Mouse (Mus musculus) embryonic facial prominence, embryonic 11.5 days (tissue): ENCODE data around the gene Ube2f. TPM values are rescaled to one million over a fixed set of nuclear protein-coding genes. Genes with fewer than 3 reads are reported as not detected.

Source experiments
- ATAC-seq: fragments of 200-750 bp; cut with Nextera tagmentation; replicated peaks from 2 replicates; pipeline ENCODE4 v1.8.0; 2017; ENCODE audit warnings: low read depth; ENCODE audit not compliant: insufficient number of reproducible peaks, low FRiP score, low TSS enrichment
- DNase-seq: peaks from one replicate; pipeline ENCODE4 v3.0.0-alpha.2; 2015; ENCODE audit warnings: low spot score
- H3K27ac ChIP-seq: fragments of 300-500 bp; sonication (generic); replicated peaks from 2 replicates; pipeline ENCODE4 v1.5.1; 2014; ENCODE audit warnings: mild to moderate bottlenecking, low read depth, low read length, control low read depth
- H3K27me3 ChIP-seq: fragments of 300-500 bp; sonication (generic); 2 replicates; pipeline ENCODE4 v1.6.1; 2014; ENCODE audit warnings: mild to moderate bottlenecking, low read length, moderate library complexity, mixed read lengths; ENCODE audit not compliant: control insufficient read depth, insufficient read depth
- H3K36me3 ChIP-seq: fragments of 300-500 bp; sonication (generic); replicated peaks from 2 replicates; pipeline ENCODE4 v1.6.1; 2014; ENCODE audit warnings: low read depth, mild to moderate bottlenecking, low read length, moderate library complexity, mixed read lengths; ENCODE audit not compliant: control insufficient read depth, insufficient read depth
- H3K4me1 ChIP-seq: fragments of 300-500 bp; sonication (generic); 2 replicates; pipeline ENCODE4 v1.6.1; 2014; ENCODE audit warnings: low read length, mixed read lengths; ENCODE audit not compliant: control insufficient read depth, insufficient read depth
- H3K4me2 ChIP-seq: fragments of 300-500 bp; sonication (generic); 2 replicates; pipeline ENCODE4 v1.6.1; 2014; ENCODE audit warnings: low read depth, mild to moderate bottlenecking, control low read depth, low read length, moderate library complexity
- H3K4me3 ChIP-seq: fragments of 300-500 bp; sonication (generic); 2 replicates; pipeline ENCODE4 v1.5.1; 2014; ENCODE audit warnings: low read depth, low read length, control low read depth
- H3K9ac ChIP-seq: fragments of 300-500 bp; sonication (generic); replicated peaks from 2 replicates; pipeline ENCODE4 v1.6.1; 2014; ENCODE audit warnings: mild to moderate bottlenecking, control low read depth, low read length
- H3K9me3 ChIP-seq: fragments of 300-500 bp; sonication (generic); replicated peaks from 2 replicates; pipeline ENCODE4 v1.6.1; 2016; ENCODE audit warnings: mild to moderate bottlenecking, low read length, inconsistent platforms, mixed read lengths; ENCODE audit not compliant: control insufficient read depth
- WGBS: fragments of 180-500 bp; shearing (Covaris S2); extraction: QIAGEN DNeasy Blood & Tissue Kit; methylation state at CpG from one replicate; pipeline ENCODE4 v1.1.7; 2014; 5-methylcytosine and 5-hydroxymethylcytosine counted together
- polyA plus RNA-seq: library from polyadenylated mRNA; unstranded; fragments of >200 nt; fragmentation: Nextera tagmentation; extraction: Ambion mirVana; gene quantifications from 2 replicates; pipeline ENCODE4 v1.2.1, GENCODE M21; 2014

Ube2f gene
- polyA plus RNA-seq, 1 experiment from 2014 or later, result 96.4 TPM

DNA sequence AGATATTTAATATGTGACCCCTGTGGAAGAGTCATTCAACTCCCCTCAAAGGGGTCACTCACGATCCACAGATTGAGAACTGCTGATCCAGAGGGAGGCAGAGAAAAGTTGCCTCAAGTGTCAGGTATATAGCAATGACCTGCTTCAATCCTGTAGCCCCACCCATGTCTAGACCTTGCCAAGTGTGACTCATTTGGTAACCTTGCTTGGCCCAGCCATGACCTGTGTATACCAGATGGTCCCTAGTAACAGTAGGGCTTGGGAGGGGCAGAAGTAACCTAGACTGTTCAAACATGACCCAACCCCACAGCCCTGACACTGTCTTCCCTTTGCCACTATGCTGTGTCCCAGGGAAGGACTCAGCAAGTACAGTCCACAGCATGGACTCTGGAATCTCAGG, 9.4 kb upstream of the Ube2f start:
- Histone ChIP-seq H3K4me2 (no peak overlapping the region), H3K27ac (no peak overlapping the region), H3K4me1 (no peaks in the 10 kb centered on the region), H3K36me3 (no peaks in the 10 kb centered on the region), H3K9ac (no peak overlapping the region), H3K27me3 (no peaks in the 10 kb centered on the region), H3K9me3 (no peaks in the 10 kb centered on the region), H3K4me3 (no peak overlapping the region)
- no peak for DNase-seq
- 74% methylated on average over 1 of the region's 1 CpGs for WGBS
- ATAC-seq, result no peak

DNA sequence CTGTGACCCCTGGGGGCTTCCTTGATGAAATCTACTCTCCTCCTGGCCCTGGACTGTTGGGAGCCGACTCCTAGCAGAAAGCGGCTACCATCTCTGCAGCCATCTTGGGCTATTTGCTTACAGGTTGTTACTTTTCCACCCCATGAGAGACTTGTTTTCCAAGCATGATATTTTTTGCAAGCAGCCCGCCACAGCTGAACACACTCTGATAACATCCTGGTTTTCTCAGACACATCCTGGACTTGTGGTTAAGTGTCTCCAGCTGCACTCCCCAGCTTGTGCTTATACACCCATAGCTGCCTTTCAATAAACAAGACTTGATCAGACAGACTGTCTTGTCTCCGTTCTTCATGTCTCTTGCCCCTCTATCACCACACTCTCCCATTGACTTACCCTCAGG, 8.9 kb upstream of the Ube2f start:
- Histone ChIP-seq H3K27ac (no peak overlapping the region), H3K9me3 (no peaks in the 10 kb centered on the region), H3K4me2 (no peak overlapping the region), H3K4me1 (no peaks in the 10 kb centered on the region), H3K4me3 (no peak overlapping the region), H3K9ac (no peak overlapping the region), H3K27me3 (no peaks in the 10 kb centered on the region), H3K36me3 (no peaks in the 10 kb centered on the region)
- DNase-seq (no peak), ATAC-seq (no peak)
- WGBS, result 79% methylated on average over 4 of the region's 4 CpGs

DNA sequence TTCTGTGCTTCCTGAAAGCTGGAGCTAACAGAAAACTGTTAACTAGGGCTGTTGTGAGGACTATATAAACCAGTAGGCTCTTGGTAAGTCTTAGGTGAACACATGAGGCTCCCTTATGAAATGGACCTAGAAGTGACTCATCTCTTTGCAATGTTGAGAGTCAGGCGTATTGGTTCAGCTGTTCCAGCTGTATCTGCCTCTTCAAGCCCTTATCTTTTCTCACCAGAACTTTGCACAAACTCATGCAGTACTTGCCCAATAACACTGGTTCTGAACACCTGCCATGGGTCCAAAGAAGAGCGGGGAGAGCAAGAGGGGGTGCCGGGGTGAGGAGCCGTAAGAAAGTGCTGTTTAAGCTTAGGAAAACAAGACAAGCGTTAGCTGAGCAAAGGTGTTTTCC, 1.9 kb upstream of the Ube2f start:
- WGBS, result 92% methylated on average over 5 of the region's 5 CpGs
- no peaks in the 10 kb centered on the region for H3K9me3 ChIP-seq
- ATAC-seq, result no peak

DNA sequence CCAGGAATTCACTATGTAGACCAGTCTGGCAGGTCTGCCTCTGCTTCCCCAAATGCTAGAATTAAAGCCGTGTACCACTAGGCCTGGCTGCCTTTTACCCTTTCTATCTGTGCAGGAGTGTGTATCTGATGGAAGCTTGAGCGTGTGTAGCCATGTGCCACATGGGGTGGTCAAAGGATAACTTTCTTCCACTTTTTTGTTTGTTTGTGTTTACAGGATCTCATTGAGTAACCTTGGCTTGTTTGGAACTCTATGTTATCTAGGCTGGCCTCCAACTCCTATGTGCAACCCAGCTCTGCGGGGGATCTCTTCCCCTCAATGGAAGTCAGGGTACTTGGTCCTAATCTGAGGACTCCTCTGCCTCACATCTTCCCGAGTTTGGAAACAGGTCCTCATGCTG, 1.1 kb upstream of the Ube2f start:
- Histone ChIP-seq H3K4me2 (peak overlapping the region; percentile 76), H3K9me3 (no peaks in the 10 kb centered on the region), H3K4me1 (peaks cover 5% of the 10 kb centered on the region; the same call in 1 of the 2 replicates), H3K27ac (no peak overlapping the region), H3K27me3 (no peaks in the 10 kb centered on the region), H3K9ac (no peak overlapping the region), H3K36me3 (no peaks in the 10 kb centered on the region), H3K4me3 (peak overlapping the region; percentile 93)
- ATAC-seq (no peak), DNase-seq (no peak)
- 47% methylated on average over 4 of the region's 4 CpGs for WGBS

More for the DNA sequence above, 1.9 kb upstream of the Ube2f start:
- H3K4me3 ChIP-seq, result no peak overlapping the region
- no peak overlapping the region for H3K27ac ChIP-seq
- H3K9ac ChIP-seq, result no peak overlapping the region
- H3K4me1 ChIP-seq, result peaks cover 5% of the 10 kb centered on the region; the same call in 1 of the 2 replicates
- no peak for DNase-seq
- no peak overlapping the region for H3K4me2 ChIP-seq
- H3K36me3 ChIP-seq, result no peaks in the 10 kb centered on the region
- no peaks in the 10 kb centered on the region for H3K27me3 ChIP-seq

DNA sequence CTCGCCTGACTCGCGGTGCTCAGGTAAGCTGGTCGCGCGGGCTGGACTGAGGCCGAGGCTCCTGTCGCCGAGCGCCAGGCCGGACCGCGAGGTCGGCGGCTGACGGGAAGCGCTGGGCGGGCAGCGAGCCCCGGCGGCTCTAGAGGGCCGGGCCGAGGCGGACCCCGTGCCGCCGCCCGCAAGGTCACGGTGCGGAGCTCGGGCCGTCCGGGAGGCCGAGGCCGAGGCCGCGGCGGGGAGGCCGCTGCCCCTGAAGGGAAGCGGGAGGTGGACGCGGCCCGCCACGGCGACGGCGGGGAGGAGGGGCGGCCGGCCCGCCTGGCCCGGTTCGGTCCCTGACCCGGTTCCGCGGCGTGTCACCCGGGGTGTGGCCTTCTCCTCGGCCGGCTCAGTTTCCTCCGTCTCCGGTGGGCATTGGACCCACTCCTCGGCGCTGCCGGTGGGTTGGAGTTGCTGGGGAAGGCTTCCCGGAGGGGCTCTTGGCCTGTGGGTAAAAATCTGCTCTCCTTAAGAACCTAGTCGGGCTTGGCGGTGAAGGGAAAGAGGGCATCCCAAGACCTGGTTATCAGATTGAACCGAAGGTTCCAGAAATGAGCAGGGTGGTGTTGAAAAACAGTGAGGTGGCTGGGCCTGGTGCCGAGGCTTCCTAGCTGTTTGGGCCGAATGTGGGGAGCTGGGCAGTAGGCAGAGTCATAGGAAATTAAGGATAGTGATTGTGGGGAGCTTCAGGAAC, 477 bp downstream of the Ube2f start:
- H3K27ac ChIP-seq, result peak overlapping the region; percentile 52; the same call in 1 of the 2 replicates
- H3K9ac ChIP-seq, result peak overlapping the region; percentile 80
- H3K4me2 ChIP-seq, result peak overlapping the region; percentile 81
- DNase-seq (peak; percentile 8), ATAC-seq (no peak; the same call in 1 of the 2 replicates)
- no peaks in the 10 kb centered on the region for H3K27me3 ChIP-seq
- no peaks in the 10 kb centered on the region for H3K36me3 ChIP-seq
- peaks cover 5% of the 10 kb centered on the region; the same call in 1 of the 2 replicates for H3K4me1 ChIP-seq
- under 1% methylated on average over 50 of the region's 70 CpGs for WGBS
- peak overlapping the region; percentile 93 for H3K4me3 ChIP-seq
- H3K9me3 ChIP-seq, result no peaks in the 10 kb centered on the region

DNA sequence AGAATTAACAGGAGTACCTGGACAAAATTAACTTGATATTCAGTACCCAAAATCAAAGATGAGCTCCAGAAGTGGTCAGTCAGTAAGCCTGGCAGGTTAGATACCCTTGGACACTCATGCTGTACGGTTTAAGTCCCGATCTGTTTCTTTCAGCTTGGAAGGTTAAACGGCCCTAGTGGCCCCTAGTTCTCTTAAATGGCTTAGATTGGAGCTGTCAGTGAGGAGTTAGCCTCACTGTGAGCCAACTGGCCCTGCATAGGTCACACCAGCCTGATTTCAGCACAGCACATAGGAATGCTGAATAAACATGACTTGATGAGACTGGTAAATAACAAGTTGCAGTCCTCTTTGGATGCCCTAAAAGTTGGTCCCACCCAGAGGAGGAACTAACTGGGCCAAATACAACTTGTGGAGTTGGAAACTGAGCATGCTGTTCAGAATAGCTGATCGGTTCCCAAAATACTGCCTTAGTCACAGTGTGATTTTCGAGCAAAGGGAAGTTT, 1.1 kb downstream of the Ube2f start:
- WGBS, result 50% methylated on average over 5 of the region's 5 CpGs
- Histone ChIP-seq H3K4me1 (peaks cover 5% of the 10 kb centered on the region; the same call in 1 of the 2 replicates), H3K27me3 (no peaks in the 10 kb centered on the region), H3K9me3 (no peaks in the 10 kb centered on the region), H3K9ac (peak overlapping the region; percentile 80), H3K27ac (no peak overlapping the region), H3K36me3 (no peaks in the 10 kb centered on the region), H3K4me3 (peak overlapping the region; percentile 93), H3K4me2 (peak overlapping the region; percentile 81)
- DNase-seq (no peak), ATAC-seq (no peak)

DNA sequence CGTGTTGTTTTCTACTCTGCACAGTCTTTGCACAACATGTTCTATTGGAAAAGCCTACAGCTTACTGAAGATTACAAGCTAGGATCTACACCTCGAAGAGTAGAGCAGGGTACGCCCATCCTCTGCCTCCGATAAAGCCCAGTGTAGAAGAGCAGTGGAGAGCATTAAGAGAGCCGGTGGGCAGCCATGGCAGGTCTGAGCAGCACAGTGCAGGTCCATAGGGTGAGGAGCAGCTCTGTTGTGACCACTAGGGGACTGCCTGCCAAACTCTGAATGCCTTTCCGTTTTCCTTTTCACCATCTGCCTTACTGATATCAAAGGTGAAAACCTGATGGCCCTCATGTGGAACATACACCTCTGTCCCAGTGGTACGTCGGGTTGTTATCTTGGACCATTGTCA, 1.8 kb downstream of the Ube2f start:
- Histone ChIP-seq H3K4me3 (no peak overlapping the region), H3K36me3 (no peaks in the 10 kb centered on the region), H3K4me2 (no peak overlapping the region), H3K9ac (no peak overlapping the region), H3K27ac (no peak overlapping the region), H3K9me3 (no peaks in the 10 kb centered on the region), H3K4me1 (peaks cover 5% of the 10 kb centered on the region; the same call in 1 of the 2 replicates), H3K27me3 (no peaks in the 10 kb centered on the region)
- 64% methylated on average over 8 of the region's 8 CpGs for WGBS
- ATAC-seq (no peak), DNase-seq (peak; percentile 17)

DNA sequence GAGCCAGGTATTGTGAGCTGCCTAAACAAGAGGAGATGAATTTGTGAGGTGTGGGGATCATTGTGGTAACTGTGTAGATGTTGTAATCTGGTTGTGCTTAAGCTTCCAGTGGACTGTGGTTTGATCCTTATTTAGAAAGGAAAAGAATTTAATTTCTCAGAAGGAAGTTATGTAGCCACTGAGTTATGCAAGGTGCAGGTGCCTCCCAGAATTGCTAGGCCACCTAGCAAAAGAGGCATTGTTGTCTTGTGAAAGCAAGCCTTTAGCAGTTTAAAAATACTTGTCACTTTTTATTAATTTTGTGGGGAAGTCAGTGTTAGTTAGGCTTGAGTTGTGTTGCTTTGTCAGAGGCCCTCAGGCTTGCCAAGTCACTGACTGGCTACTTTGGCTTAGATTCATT, 7.8 kb downstream of the Ube2f start:
- DNase-seq, result no peak
- Histone ChIP-seq H3K9ac (no peak overlapping the region), H3K4me2 (no peak overlapping the region), H3K27me3 (no peaks in the 10 kb centered on the region), H3K4me1 (no peaks in the 10 kb centered on the region), H3K9me3 (no peaks in the 10 kb centered on the region), H3K4me3 (no peak overlapping the region), H3K27ac (no peak overlapping the region), H3K36me3 (no peaks in the 10 kb centered on the region)
- ATAC-seq, result no peak
